Mouse (Mus musculus): ENCODE data around the gene Sntg2. TPM values are rescaled to one million over a fixed set of nuclear protein-coding genes. Genes with fewer than 3 reads are reported as not detected.

Sntg2 gene
- total RNA-seq, 2 experiments from 2014 or later: not detected

- ATAC-seq (ENCODE audit: poor library complexity, severe bottlenecking): no peak
Measured at GRCm38 (mm10) chr12:30208527-30208926, 164.6 kb downstream of the Sntg2 start.

- no peak for ATAC-seq (ENCODE audit: poor library complexity, severe bottlenecking)
Measured at GRCm38 (mm10) chr12:30208087-30208486, 165.1 kb downstream of the Sntg2 start.

DNA sequence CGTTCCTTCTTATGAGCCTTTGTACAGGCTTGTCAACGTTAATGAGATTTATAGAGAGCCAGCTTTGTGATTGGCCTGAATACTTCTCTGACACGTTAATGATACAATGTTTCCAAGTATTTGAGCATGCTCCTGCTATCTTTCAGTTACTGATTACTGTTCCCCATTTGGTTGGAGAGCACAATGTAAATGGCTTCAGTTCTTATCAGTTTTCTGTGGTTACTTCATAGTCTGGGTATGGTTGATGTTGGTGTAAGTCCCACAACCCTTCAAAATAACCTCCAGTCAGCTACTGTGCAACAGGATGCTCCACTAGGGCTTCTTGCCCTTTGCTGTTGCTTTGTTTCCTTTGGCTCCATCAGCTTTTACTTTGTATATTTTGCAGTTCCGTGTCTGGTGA, 168.7 kb downstream of the Sntg2 start:
- ATAC-seq (ENCODE audit: poor library complexity, severe bottlenecking): no peak

DNA sequence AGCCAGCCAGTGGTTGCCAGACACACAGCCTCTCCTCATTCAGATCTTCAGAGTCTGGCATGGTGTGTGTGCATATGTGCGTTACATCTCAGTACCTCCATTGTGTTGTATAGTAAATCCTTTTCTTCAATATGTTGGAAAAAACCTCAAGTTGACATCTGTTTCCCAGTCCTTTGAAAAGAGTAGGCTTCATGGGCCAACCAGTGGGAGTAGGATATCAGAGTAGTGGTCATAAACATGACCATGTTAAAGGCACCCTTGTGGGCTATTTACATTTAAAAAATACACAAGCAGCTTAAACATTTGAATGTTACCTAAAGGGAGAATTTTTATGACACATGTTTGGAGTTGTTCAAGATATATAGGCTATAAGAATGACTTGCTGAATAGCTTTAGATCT, 170.4 kb downstream of the Sntg2 start:
- ATAC-seq (ENCODE audit: poor library complexity, severe bottlenecking): no peak

DNA sequence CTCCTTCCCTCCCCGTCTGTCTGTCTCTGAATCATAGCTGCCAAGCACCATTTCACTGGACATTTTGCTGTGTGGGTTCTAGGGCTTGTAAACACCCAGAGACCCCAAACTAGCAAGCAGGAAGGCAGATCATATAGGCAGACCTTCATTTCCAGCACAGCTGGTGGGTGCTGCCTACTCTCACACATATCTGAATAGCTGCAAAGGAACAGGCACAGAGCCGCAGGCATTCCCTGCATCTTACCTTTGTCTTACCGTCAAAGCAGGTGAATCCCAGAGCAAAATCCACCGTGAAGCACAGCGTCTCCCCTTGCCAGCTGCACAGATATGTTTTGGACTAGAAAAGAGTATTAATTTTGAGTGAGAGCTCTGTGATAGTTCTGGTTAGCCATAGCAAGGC, 172.1 kb downstream of the Sntg2 start:
- no peak for ATAC-seq (ENCODE audit: poor library complexity, severe bottlenecking)

- ATAC-seq (ENCODE audit: poor library complexity, severe bottlenecking): no peak
Measured at GRCm38 (mm10) chr12:30200621-30201020, 172.6 kb downstream of the Sntg2 start.

DNA sequence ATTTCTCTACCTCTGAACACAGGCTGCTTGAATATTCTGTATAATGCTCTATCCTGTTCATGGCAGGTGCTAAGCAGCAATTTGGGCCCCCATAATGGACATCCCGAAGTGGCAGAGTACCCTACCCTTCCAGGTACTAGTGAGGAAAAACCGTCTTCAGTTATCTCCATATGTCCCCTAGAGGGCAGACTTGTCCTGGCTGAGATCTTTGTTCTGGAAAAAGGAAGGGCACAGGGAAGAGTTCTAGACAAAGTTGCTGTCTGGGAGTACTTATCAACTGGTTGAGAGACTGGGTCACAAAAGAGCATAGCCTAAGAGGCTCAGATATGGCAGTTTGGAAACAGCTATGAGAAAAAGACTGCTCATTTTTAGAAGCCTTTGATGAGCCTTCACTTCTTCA, 173.4 kb downstream of the Sntg2 start:
- ATAC-seq (ENCODE audit: poor library complexity, severe bottlenecking): no peak

- no peak for ATAC-seq (ENCODE audit: poor library complexity, severe bottlenecking)
Measured at GRCm38 (mm10) chr12:30198250-30198649, 174.9 kb downstream of the Sntg2 start.

- ATAC-seq (ENCODE audit: poor library complexity, severe bottlenecking): no peak
Measured at GRCm38 (mm10) chr12:30181721-30182120, 191.5 kb downstream of the Sntg2 start.

DNA sequence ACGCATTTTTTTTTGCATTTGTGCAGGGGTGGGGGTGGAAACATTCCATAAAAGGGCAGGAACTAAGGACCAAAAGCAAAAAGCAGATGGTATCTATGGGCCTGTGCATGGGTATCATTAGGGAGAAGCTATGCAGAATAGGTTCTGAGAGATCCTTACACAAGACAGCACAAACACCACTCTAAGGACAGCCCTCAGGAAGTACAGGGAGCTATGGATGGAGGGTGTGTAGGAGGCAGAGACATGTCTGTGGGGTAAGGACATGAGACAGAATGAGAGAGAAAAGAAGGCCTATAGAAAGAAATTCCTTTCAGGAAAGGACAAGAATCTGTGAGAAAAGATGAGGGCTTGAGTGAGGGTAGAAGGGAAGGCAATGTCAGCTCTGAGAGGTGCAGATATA, 193.6 kb downstream of the Sntg2 start:
- no peak for ATAC-seq (ENCODE audit: poor library complexity, severe bottlenecking)

GRCm38 (mm10) chr12:30177966-30178365, 195.2 kb downstream of the Sntg2 start:
- ATAC-seq (ENCODE audit: poor library complexity, severe bottlenecking): no peak

DNA sequence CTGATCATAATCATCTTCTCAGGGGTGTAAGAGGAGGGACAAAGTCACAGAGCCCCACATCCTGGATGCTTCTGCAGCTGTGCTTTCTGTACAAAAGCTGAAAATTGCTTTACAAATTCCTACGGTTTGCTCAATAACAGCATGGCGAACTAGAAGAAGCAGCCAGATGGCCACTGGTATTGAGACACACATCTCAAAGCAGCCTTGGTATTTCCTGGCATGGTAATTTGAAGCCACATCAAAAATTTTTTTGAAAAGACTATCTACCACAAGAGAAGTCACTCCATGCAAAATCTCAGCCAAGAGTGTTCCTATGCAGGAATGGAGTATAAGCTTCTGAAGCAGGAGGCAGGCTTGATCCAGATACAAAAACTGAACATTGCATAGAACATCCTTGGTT, 195.6 kb downstream of the Sntg2 start:
- no peak for ATAC-seq (ENCODE audit: poor library complexity, severe bottlenecking)

- ATAC-seq (ENCODE audit: poor library complexity, severe bottlenecking): no peak
Measured at GRCm38 (mm10) chr12:30168491-30168890, 204.7 kb downstream of the Sntg2 start.

DNA sequence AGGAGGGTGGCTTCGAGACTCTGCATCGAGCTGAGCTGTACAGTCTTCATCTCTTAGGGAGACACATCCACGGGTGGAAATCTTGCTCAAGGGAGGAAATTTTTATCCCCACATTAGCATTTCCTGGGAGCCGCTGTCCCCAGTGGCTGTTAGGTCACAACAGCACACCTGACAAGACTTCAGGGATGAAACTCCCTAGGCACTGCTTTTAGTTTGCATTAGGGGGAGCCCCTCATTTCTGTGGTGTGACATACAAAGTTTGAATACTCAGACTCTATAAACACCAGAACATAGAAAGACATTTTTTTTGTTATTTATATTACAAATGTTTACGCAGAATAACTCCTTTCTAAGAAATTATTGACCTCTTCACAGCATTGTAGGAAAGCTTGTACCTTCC, 208.6 kb downstream of the Sntg2 start:
- ATAC-seq (ENCODE audit: poor library complexity, severe bottlenecking): no peak

DNA sequence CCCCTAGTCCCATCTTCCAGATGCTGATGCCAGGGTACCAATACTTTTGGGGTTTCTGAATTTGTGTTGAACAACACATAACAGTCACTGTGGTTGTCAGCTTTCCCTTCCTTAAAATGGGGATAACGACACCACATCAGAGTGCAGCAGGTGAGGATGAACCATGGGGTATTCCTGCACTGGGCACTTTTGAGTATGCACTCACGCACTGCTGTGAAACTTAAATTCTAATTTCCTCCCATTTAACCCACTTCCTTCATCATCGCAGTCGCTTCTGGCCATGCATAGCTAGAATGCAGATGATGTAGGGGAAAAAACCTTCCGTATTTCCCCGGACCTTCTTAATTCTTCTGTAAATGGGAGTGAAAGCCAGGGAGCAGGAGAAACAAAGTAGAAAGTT, 209.2 kb downstream of the Sntg2 start:
- no peak for ATAC-seq (ENCODE audit: poor library complexity, severe bottlenecking)

DNA sequence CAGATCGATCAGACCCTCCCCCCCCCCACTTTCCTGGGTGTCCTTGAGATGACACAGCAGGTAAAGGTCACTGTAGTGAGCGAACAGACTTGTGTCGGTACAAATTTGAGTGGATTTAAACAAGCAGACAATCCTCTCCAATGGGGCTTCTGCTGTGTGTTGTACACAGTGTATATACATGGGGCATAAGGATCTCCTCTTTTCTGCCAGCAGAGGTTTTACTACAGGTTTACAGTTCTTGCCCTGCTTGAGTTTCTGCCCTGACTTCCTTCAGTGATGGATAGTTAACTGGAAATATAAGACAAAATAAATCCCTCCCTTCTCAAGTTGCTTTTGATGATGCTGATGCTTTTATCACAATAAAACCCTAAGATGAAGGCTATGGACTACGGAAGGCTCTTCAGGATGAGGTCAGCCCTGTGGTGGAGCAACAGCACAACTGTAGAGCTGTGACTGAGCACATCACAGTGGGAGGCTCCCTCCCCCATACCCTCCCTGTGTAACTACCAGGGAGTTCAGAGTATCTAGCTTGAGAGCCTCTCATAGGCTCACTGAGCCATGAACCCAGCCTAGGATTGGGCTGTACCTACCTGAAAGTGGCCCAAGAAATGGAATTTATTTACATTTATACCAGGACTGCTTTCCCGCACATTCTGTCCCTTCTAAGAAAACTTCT, 211.3 kb downstream of the Sntg2 start:
- ATAC-seq (ENCODE audit: poor library complexity, severe bottlenecking): no peak

- ATAC-seq (ENCODE audit: poor library complexity, severe bottlenecking): no peak
Measured at GRCm38 (mm10) chr12:30160475-30160874, 212.7 kb downstream of the Sntg2 start.

- no peak for ATAC-seq (ENCODE audit: poor library complexity, severe bottlenecking)
Measured at GRCm38 (mm10) chr12:30159788-30160187, 213.4 kb downstream of the Sntg2 start.

- no peak for ATAC-seq (ENCODE audit: poor library complexity, severe bottlenecking)
Measured at GRCm38 (mm10) chr12:30154079-30154673, 219.0 kb downstream of the Sntg2 start.

DNA sequence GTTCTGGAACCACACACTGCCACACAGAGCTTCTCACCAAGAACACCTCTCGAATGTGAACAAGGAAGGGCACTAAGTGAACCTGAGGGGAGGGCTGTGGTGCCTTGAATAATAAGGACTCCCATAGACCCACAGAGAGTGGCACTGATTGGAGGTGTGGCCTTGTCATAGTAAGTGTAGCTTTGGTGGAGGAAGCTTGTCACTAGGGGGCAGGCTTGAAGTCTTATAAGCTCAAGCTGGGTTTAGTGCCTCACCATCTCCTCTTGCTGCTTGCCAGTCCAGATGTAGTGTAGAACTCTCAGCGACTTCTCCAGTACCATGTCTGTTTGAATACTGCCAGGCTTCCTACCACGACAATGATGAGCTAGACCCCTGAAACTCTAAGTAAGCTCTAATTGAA, 231.1 kb downstream of the Sntg2 start:
- no peak for ATAC-seq (ENCODE audit: poor library complexity, severe bottlenecking)

DNA sequence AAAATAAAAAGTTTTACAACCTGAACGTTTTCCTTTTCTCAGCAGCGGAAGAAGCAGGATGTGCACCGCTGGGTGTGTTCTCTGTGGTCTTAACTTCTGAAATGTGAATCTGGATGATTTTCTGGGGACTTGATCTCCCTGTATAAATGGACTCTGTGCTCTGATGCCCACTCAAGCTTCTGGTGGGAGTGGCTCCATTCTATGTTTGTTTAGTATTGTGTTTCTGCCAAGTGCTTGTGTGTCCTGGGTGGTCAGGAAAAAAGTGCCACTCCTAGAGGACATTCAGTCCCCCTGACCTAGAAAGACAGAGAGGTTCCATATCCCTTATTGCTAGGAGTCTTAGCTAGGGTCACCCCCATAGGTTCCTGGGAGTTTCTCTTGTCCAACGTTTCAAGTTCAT, 240.7 kb downstream of the Sntg2 start, which contains the start of gene Tpo:
Gene Tpo, minus strand, starts transcription at position 101 of the 400 bp plus-strand sequence.
- no peak for ATAC-seq (ENCODE audit: poor library complexity, severe bottlenecking)

DNA sequence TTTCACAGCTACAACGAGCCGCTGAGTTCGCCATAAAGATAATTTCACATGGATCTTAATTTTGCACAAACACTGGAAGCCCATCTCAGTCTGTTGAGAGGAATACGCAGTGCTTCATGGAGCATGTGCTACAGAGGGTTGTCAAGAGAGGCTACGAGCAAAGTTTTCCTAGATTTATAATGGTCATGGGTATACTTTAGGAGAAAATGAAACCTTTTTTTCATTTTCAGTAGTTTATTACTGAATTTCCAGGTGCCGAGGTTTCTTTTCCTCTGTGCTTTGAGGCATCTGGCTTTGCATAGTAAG, 243.8 kb downstream of the Sntg2 start:
- ATAC-seq (ENCODE audit: poor library complexity, severe bottlenecking): no peak
